Mouse (Mus musculus): ENCODE measurements around the gene Tmppe.

Gene Tmppe

GRCm38 (mm10) chr9:114443351-114443750, 42.4 kb downstream of the Tmppe start:
- no peak for DNase-seq (ENCODE audit: low spot score)

- no peak for DNase-seq (ENCODE audit: low spot score)
Measured at GRCm38 (mm10) chr9:114446887-114447286, 46.0 kb downstream of the Tmppe start.

- DNase-seq (ENCODE audit: low spot score): no peak
Measured at GRCm38 (mm10) chr9:114448700-114449099, 47.8 kb downstream of the Tmppe start.

- DNase-seq (ENCODE audit: low spot score): no peak
Measured at GRCm38 (mm10) chr9:114449120-114449754, 48.3 kb downstream of the Tmppe start.

GRCm38 (mm10) chr9:114451615-114452014, 50.7 kb downstream of the Tmppe start:
- DNase-seq (ENCODE audit: low spot score): no peak

- DNase-seq (ENCODE audit: low spot score): no peak
Measured at GRCm38 (mm10) chr9:114452418-114452817, 51.5 kb downstream of the Tmppe start.

GRCm38 (mm10) chr9:114455420-114455819, 54.5 kb downstream of the Tmppe start:
- no peak for DNase-seq (ENCODE audit: low spot score)
